Mouse (Mus musculus): ENCODE data around the gene Pou5f1.
"Not testable (repeated sequence)": the region's sequence is repeated elsewhere in the genome, so short reads cannot be mapped to it uniquely, and the experiment has no call there.

The Pou5f1 gene

GRCm38 (mm10) chr17:35505776-35506175, at the start of gene Pou5f1:
TSS of gene Pou5f1 (plus strand) at chr17:35506018.
- DNase-seq (ENCODE audit: low spot score in 2 of 2): no peak

GRCm38 (mm10) chr17:35458247-35458646, 47.6 kb upstream of the Pou5f1 start:
- DNase-seq (ENCODE audit: low spot score in 2 of 2): not testable (repeated sequence)

GRCm38 (mm10) chr17:35460513-35461341, 45.1 kb upstream of the Pou5f1 start:
- not testable (repeated sequence) for DNase-seq (ENCODE audit: low spot score in 2 of 2)

- not testable (repeated sequence) for DNase-seq (ENCODE audit: low spot score in 2 of 2)
These were observed 40.2 kb upstream of the Pou5f1 start for GRCm38 (mm10) chr17:35465651-35466050.

- not testable (repeated sequence) for DNase-seq (ENCODE audit: low spot score in 2 of 2)
These were observed 36.9 kb upstream of the Pou5f1 start for GRCm38 (mm10) chr17:35468936-35469335.

GRCm38 (mm10) chr17:35469842-35470751, 35.7 kb upstream of the Pou5f1 start, which contains the start of gene H2-Q10:
TSS of gene H2-Q10 (plus strand) at chr17:35470089.
- no peak for DNase-seq (ENCODE audit: low spot score in 2 of 2)

GRCm38 (mm10) chr17:35484066-35484465, 21.8 kb upstream of the Pou5f1 start:
- DNase-seq (ENCODE audit: low spot score in 2 of 2): peak; percentile 20 to 34

GRCm38 (mm10) chr17:35485702-35486101, 20.1 kb upstream of the Pou5f1 start:
- no peak for DNase-seq (ENCODE audit: low spot score in 2 of 2)

GRCm38 (mm10) chr17:35486726-35487125, 19.1 kb upstream of the Pou5f1 start:
- DNase-seq (ENCODE audit: low spot score in 2 of 2): no peak

GRCm38 (mm10) chr17:35488041-35488440, 17.8 kb upstream of the Pou5f1 start:
- no peak for DNase-seq (ENCODE audit: low spot score in 2 of 2)

GRCm38 (mm10) chr17:35490320-35490719, 15.5 kb upstream of the Pou5f1 start:
- no peak for DNase-seq (ENCODE audit: low spot score in 2 of 2)

- no peak for DNase-seq (ENCODE audit: low spot score in 2 of 2)
These were observed 8.7 kb upstream of the Pou5f1 start for GRCm38 (mm10) chr17:35497124-35497523.

GRCm38 (mm10) chr17:35502226-35502625, 3.6 kb upstream of the Pou5f1 start:
- DNase-seq (ENCODE audit: low spot score in 2 of 2): no peak

GRCm38 (mm10) chr17:35502762-35503161, 3.1 kb upstream of the Pou5f1 start:
- no peak for DNase-seq (ENCODE audit: low spot score in 2 of 2)

GRCm38 (mm10) chr17:35503849-35504248, 2.0 kb upstream of the Pou5f1 start:
- DNase-seq (ENCODE audit: low spot score in 2 of 2): no peak

GRCm38 (mm10) chr17:35504628-35505481, 963 bp upstream of the Pou5f1 start:
- no peak for DNase-seq (ENCODE audit: low spot score in 2 of 2)

GRCm38 (mm10) chr17:35506881-35507280, 1.1 kb downstream of the Pou5f1 start:
- DNase-seq (ENCODE audit: low spot score in 2 of 2): no peak

GRCm38 (mm10) chr17:35507556-35508260, 1.9 kb downstream of the Pou5f1 start:
- DNase-seq (ENCODE audit: low spot score in 2 of 2): no peak

- not testable (repeated sequence) for DNase-seq (ENCODE audit: low spot score in 2 of 2)
These were observed 2.5 kb downstream of the Pou5f1 start for GRCm38 (mm10) chr17:35508279-35508678.

GRCm38 (mm10) chr17:35509284-35509683, 3.5 kb downstream of the Pou5f1 start:
- peak; percentile 17 to 28 for DNase-seq (ENCODE audit: low spot score in 2 of 2)

Measured in spleen, postnatal 36 days (tissue).